Mouse (Mus musculus) lung, adult 2 months (tissue): ENCODE measurements at regions not wholly inside any gene's neighbourhood (a gene's known extent, or its start where the extent isn't known, plus 50 kb on each side); places are given as distances from the start of the nearest gene placed in this dataset.
"Not testable (repeated sequence)": the region's sequence is repeated elsewhere in the genome, so short reads cannot be mapped to it uniquely, and the experiment has no call there.

Experiments used
- DNase-seq: peaks from one replicate; pipeline ENCODE4 v3.0.0; 2022
- H3K4me1 ChIP-seq: fragments of 200-500 bp; 2 replicates; pipeline ENCODE4 v1.6.1; 2011; ENCODE audit warnings: low read length; ENCODE audit not compliant: control insufficient read depth, insufficient read depth
- H3K4me3 ChIP-seq: fragments of 200-500 bp; replicated peaks from 2 replicates; pipeline ENCODE3; 2011; ENCODE audit warnings: low read depth, mild to moderate bottlenecking, control low read depth, low read length; ENCODE audit errors: extremely low read depth
- CTCF ChIP-seq: fragments of 200-500 bp; IDR thresholded peaks from 2 replicates; pipeline ENCODE4 v1.5.1; 2011; ENCODE audit warnings: mild to moderate bottlenecking, low read length, control low read depth; ENCODE audit not compliant: insufficient read depth
- POLR2A ChIP-seq: fragments of 200-500 bp; IDR thresholded peaks from 2 replicates; pipeline ENCODE4 v1.6.1; 2011; ENCODE audit warnings: low read depth, mild to moderate bottlenecking, control low read depth, low read length, borderline replicate concordance; ENCODE audit errors: extremely low read depth
- WGBS: fragments of 180-500 bp; shearing (Covaris S2); methylation state at CpG from one replicate; pipeline ENCODE4 v1.1.7; 2018; 5-methylcytosine and 5-hydroxymethylcytosine counted together

- WGBS: 77% methylated on average over 10 of the region's 10 CpGs
- Histone ChIP-seq H3K4me1 (no peaks in the 10 kb centered on the region), H3K4me3 (no peak overlapping the region)
- no peak for DNase-seq
- TF ChIP-seq CTCF (no peak), POLR2A (no peak)
Observed at GRCm38 (mm10) chr3:22316466-22317185, 240.2 kb downstream of the Tbl1xr1 start.

- DNase-seq, H3K4me1 ChIP-seq, H3K4me3 ChIP-seq: not testable (repeated sequence)
- WGBS: 93% methylated on average over 1 of the region's 1 CpGs
Observed at GRCm38 (mm10) chr3:22320425-22320824, 244.0 kb downstream of the Tbl1xr1 start.

GRCm38 (mm10) chr3:22331240-22331639 is 254.8 kb downstream of the Tbl1xr1 start:
- DNase-seq: no peak
- Histone ChIP-seq H3K4me1 (no peaks in the 10 kb centered on the region), H3K4me3 (no peak overlapping the region)
- 38% methylated on average over 1 of the region's 1 CpGs for WGBS
- no peak for TF ChIP-seq POLR2A
- TF ChIP-seq CTCF: no peak
